Mouse (Mus musculus): ENCODE results near the gene Ninj1.

Ninj1 gene

DNA sequence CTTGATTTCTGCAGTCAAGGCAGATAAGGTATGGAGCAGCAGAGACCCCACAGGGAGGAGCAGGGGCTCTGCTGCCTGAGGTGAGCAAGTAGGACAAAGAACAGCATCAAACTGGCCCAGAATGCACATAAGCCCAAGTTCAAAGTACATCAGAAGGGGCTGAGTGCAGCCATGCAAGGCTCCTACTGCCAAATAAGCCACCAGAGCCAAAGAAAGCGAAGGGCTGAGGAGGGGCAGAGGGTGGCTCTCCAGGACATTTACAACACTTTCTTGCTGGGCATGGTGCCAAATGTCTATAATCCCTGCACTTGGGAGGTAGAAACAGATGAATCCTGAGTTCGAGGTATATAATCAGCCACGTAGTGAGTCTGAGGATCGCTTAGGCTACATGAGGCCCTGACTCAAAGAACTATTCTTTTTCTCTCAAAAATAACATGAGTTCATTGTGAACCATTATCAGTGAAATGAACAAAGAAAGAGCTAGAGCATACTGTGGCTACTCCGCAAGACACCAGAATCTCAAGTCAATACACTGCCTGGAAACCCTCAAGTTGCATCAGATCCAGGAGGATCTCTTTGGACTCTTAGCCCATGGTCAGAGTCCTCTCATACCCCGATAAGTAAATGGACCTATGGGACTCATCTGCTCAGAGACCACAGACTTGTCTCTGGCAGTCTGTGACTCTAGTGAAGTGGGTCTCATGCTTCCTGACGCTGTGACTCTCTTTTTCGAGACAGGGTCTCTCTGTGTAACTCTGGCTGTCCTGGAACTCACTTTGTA lies 46.7 kb downstream of the Ninj1 start:
- DNase-seq (ENCODE audit: low spot score): no peak

DNA sequence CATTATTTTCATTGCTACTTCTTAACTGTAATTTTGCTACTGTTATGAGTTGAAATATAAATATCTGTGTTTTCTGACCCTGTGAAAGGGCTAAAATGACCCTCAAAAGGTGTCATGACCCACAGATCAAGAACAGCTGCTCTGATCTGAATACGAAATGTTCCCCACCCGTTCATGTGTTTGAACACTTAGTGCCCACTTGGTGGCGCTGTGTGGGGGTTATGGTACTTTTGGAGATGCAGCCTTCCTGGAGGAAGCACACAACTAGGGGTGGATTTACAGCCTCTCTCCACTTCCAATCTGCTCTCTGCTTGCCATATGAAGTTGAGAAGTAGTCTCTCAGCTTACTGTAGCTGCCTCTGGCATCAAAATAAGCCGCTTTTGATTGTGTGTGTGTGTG lies 47.4 kb downstream of the Ninj1 start:
- DNase-seq (ENCODE audit: low spot score): no peak

DNA sequence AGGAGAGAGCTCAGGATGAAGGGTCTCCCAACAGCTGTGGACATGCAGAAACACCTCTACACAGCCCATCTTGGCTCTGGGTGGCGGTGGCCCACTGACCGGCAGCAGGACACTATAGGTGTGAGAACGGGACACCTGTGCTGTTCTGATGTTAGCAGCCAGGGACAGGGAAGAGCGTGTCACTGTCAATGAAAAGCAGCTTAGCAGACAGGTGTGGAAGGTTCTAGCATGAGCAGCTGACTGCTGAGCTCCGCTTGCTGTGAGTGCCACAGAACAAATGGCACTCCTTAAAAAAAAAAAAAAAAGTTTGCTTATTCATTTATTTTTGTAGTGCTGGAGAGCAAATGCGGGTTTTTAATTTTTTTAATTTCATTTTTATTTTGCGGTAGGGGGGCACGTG lies 50.3 kb downstream of the Ninj1 start:
- no peak for DNase-seq (ENCODE audit: low spot score)

DNA sequence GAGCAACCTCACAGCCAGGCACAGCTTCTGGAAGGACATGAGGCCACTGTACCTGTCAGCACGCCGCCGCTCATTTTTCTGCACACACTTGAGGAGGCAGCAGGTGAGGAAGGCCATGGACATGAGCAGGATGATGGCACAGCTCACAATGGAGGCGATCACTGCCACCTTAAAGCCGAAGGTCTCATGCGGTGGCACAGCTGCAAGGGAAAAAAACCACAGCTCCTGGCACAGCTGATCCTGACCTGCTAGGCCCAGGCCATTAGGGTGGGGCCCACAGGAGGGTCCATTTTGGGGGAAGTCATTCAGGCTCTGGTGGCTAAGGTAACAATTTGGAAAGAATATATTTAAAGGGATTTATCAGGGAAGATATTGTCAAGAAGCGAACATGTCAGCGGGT lies 51.5 kb downstream of the Ninj1 start:
- DNase-seq (ENCODE audit: low spot score): no peak

DNA sequence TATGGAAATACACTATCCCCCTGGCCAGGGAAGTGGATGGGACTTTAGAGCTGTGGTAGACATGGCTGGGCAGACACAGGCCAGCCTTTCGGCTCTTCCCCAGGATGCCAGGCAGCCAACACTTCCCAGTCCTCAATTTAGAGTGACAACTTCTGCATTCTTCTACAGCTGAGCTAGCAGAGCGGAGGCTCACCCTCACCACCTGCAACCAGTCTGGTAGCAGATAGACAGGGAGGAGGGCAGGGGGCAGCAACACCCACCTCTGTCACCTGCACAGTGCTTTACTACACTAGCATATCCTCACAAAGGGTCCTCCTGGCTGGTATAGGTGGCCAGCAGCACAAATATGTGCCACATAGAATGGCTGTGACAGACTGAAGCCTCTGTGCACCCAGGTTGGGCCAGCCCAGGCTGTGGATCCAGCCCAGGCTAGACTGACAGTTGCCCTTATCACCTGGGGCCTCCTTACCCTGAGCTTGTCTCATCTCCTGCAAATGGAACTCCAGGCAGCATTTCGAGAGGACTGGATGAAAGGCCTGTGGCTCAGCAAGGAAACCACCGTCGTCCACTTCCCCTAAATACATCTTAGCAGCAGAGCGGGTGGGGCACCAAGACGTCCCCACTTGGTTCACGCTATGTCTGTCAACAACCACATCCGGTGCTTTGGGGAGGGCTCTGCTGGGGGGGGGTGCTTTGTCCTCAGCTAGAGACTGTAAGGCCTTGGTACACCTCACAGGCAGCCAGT lies 55.2 kb downstream of the Ninj1 start:
- peak; percentile 62 for DNase-seq (ENCODE audit: low spot score)

DNA sequence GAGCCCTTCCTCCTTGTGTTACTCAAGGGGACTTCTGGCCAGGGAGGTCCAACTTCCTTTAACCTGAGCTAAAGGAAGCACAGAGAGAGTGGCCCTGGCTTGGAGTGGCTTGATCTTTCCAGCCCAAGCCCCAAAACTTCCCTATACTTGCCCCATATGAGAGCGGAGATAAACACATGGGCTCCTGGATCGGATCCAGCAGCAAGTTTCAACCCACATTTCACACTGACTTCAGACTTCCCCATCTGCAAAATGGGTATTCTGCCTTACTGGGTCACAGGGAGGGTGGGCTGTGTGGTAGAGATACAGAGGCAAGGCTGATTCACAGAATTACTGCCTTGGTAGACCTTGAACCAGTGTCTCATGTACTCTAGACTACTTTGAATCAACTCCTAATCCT lies 56.2 kb downstream of the Ninj1 start:
- no peak for DNase-seq (ENCODE audit: low spot score)

DNA sequence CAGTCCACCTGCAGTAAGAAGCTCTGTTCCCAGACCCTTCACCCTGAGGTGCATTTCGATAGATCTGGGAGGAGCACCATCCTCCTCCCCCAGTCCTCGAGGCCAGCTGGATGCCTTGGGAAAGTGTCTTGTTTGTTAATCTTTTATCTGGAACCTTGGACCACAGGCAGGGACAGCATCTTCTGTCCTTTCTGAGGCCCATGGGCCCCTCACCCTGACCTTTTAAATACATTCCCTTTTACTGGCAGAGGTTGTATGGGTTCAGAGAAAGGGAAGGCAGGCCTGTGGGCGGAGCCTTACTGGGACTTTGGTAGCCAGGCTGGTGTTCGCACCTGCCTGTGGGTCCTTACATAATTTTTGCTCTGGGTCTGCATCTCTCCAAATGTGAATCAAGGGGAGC lies 58.0 kb downstream of the Ninj1 start:
- DNase-seq (ENCODE audit: low spot score): no peak

All from spleen, adult 12 weeks (tissue).